Mouse (Mus musculus) layer of hippocampus, postnatal 25 days (tissue): Measurements from ENCODE around the gene Gsto1. TPM values are rescaled to one million over a fixed set of nuclear protein-coding genes. Genes with fewer than 3 reads are reported as not detected.
A peak's percentile ranks its signal among the peaks of the same experiment; 100 is the strongest.

Experiments used
- DNase-seq, 2 experiments: peaks; one replicate each; pipeline ENCODE4 v3.0.0; 2022; ENCODE audit warnings: mixed read lengths in 2 of 2, low spot score in 1 of 2; ENCODE audit errors: extremely low spot score in 1 of 2
- total RNA-seq, 2 experiments: library from RNA; stranded (reverse); gene quantifications; 2 replicates each; pipeline ENCODE4 v1.2.3; 2021

Gene Gsto1
- total RNA-seq, 2 experiments from 2014 or later, result 55.2 to 63.5 TPM

DNA sequence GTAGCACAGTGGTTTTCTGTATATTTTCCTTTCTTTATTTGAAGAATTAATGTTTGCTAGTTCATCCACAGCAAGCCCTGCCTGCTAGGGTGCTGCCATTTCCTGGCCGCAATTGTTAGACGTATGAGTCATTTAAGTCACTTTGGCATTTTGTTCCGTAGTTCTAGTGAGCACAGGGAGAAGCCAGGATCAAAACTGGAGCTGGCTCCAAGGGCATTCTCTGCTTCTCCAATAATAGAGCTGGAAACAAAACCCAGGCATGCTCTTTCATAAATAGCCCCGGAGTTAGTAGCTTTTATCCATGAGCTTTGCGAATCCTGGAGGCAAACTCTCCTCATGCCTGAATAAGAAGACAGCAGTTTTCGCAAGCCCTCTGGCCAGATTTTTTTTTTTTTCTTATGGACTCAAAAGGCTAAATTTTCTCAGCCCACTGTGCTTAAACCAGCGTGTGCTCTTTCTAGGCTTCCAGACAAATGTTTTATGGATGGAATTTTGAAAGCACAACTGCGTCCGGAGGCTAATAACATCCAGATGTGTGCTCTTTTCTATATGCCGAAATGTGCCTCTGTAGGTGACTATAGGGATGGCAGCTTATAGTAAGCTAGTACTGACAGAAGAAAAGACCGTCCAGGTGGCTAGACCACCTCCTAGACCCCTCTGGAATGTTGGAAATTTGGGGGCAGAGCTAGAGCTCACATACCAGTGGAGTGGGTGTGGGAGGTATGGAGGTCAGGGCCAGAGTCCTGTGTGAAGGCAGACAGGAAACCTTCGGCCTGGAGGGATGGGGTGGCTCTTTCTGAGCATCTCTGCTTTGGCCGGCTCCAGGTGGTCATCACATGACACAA, 597 bp upstream of the Gsto1 start:
- DNase-seq, result no peak

DNA sequence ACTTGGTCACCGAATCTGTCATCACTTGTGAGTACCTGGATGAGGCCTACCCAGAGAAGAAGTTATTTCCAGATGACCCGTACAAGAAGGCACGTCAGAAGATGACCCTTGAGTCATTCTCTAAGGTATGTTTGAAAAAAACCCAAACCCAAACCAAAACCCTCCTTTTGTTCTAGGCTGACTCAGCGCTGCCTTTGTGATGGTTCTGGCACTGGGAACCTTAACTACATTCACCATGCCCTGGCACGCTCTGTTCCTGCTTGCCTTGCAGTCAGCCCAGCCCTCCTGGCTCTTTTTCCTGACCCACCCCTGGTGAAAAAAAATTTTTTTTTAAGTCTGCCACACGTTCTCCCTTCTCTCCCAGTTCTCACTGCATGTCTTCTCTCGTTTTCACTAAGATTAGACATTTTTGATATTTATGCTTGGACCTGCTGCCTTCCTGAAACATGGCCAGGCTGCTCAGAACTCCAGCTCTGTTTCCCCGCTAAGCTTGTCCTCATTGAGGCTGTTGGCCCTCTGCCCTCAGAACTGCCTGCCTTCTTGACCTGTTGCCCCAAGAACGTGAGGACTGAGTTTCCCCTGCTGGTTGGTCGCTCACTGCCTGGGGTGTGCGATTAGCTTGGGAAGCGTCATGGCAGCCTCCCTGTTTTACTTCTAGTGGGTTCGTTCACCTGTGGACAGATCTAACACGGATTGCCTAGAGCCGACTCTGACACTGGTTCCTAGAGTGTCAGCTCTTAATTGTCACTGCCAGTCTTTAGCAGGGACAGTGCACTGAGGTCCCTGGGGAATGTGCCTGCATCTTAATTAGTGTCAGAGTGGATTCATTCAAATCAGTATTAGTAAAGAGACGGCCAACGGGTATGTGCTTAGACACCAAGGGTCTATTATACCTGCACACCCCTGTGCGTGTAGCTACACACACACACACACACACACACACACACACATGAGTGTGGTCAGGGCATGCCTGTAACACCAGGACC, 3.5 kb downstream of the Gsto1 start:
- no peak for DNase-seq

DNA sequence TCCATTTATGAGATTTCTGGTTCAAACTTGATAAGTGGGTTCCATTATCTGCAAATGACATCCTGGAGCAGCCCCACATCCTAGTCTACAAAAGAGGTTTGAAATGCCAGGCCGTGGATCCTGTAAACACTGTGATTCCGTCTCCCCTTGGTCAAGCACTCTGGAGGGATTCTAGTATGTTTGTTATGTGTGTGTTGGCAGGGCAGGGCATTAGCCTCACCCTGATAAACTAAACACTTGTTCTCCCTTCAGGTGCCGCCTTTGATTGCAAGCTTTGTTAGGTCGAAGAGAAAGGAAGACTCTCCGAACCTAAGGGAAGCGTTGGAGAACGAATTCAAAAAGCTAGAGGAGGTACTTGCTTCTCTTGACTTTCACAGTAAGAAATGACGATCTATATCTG, 4.4 kb downstream of the Gsto1 start:
- DNase-seq, result no peak

DNA sequence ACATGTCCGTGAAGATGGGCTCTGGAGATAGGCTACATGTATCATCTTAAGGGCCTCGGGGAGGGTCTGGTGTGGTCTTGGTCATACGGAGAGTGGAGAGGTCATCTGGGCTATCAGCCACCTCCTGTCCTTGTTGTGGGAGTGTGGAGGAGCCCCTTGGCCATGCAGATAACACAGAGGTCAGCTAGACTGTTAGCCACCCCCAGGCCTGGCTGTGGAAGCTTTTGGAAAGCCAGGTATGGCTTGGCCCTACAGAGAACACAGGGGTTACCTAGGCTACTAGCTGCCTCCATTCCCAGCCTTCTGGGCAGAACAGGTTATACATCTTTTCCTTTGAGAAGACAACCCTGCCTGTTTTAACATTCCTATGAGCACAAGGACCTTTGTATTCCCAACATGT, 7.8 kb downstream of the Gsto1 start:
- DNase-seq, result no peak

DNA sequence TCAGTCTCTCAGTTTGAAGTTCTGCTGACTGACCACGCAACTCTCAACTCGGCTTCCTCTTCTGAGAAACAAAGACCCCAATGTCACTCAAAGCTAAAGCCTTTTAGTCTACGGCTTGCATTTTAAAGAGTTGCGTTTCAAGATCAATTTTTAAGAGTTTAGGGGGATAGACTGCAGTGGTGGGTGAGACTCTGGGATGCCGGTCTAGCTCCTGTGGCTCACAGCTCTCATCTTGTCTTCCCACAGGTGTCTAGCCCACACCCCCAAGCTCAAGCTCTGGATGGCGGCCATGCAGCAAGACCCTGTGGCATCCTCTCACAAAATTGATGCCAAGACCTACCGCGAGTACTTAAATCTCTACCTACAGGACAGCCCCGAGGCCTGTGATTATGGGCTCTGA, 9.3 kb downstream of the Gsto1 start:
- DNase-seq, result no peak

DNA sequence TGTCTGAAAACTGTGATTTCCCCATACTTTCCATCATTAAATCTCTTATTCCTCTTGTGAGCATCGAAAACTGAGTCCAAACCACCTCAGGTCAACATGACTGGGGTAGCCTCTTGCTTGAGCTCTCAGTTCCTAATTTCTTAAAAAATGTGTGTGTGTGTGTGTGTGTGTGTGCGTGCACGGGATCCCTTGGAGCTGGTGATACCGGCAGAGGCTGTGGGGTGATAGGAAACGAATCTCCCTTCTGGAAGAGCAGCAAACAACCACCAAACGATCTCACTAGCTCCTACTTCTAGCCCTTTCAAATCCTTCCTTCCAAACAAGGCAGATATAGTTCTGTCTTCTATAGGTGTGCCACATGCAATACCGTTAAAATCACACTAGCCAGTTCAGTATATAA, 10.0 kb downstream of the Gsto1 start:
- DNase-seq, result no peak

DNA sequence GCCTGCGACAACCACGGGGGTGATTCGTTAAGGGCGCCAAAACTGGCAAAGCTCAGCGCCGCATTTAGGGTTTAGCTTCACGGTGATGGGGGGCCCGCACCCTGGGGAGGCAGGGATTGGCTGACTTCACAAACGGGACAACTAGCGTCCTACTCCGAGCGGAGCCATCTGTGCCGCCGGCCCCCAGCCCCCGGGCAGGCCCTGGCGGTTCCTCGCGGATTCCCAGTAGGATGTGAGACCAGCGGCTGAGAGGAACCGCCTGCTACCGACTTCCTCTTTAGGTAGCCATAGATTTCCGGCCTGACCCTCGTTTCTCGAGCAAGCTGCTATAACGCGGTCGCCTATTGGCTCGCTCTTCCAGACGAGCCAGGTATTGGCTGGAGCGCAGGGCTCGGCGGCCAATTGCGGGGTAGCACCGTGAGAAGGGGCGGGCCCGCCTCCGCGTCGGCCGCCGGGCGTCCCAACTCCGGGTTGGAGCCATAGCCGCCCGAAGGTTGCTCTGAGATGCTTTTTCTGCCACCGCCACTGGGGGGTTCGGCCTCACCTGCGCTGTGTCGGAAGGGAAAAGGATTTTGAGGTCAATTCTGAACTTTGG, 10.7 kb downstream of the Gsto1 start, which contains the start of gene Gsto2:
Gene Gsto2, plus strand, starts transcription at position 182 of the 595 bp plus-strand sequence.
- peak; percentile 80 to 84 for DNase-seq

DNA sequence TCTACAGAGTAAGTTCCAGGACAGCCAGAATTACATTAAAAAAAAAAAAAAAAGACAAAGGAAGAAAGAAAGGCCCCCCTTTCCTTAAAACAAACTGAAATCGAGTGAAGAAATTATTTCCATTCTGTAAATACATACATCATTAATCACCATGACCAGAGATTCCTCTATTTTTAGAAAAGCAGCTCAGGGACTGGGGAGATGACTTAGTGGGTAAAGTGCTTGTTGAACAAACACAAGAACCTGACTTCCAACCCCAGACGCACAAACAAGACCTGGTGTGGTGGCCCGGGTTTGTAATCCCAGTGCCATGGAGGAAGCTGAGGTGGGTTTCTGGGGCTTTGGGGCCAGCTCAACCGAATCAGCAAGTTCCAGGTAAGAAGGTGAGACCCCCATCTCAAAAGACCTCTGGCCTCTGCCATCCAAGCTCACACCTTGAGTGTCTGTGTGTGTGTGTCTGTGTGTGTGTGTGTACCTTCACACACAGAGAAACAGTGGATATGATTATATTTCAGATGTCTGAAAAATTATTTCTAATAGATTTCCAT, 12.9 kb downstream of the Gsto1 start:
- DNase-seq, result no peak

DNA sequence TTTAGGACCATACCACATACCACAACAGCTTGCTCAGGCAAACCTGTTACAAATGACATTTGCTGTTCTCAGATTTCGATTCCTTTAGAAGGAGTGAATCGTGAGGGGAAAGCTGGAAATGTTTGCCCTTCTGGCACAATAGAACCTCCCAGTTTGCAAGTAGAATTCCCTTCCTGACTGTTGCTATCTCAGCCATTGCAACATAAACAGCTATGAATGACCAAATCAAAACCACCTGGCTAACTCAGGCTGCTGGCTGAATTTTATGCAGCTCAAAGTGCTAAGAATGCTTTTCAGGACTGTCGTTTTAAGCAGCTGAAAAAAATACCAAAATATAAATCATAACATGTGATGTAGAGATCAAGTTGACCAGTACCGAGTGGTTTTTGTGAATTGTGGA, 14.2 kb downstream of the Gsto1 start:
- no peak for DNase-seq

DNA sequence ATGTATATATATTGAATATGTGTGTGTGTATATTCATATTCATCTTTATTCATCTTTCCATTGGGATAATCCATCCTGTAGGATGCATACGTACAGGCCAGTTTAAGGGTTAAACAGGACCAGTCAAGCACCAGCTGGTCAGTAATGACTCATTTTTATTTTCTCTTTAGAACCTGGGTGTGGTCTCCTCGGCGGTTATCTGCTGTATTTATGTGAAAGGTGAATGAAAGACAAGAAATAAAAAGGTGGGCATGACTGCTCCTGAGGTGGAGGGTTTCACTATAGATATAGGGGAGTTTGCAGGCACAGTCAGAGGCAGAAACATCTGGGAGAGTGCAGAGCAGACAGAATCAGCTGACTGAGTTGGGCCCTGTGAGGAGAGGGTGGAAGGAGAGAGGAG, 14.7 kb downstream of the Gsto1 start:
- DNase-seq, result no peak

DNA sequence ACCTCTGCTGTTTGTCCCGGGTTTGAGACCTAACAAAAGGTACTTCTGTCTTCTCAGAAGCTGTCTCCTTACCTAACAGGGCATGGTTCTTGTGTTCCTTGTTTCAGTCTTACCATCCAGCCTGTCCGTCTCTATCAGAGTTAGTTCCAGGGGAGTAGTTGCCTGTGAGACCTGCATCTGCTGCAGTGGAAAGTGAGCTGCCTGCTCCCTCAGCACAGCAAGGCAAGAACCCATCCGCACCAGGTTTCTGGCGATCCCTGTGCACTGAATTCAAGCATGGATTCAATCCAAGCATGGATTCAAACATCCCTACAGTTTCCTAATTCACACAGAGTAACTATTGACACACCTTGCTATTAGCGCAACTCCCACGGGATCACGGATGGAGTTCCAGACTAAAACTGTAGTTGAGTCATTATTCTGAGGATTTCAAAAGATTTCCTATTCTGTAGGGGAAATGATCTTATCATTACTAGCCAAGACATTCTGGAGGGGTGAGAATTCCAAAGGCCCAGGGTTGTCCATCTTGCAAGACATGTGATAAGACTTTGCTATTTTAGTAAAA, 15.4 kb downstream of the Gsto1 start:
- DNase-seq, result no peak

DNA sequence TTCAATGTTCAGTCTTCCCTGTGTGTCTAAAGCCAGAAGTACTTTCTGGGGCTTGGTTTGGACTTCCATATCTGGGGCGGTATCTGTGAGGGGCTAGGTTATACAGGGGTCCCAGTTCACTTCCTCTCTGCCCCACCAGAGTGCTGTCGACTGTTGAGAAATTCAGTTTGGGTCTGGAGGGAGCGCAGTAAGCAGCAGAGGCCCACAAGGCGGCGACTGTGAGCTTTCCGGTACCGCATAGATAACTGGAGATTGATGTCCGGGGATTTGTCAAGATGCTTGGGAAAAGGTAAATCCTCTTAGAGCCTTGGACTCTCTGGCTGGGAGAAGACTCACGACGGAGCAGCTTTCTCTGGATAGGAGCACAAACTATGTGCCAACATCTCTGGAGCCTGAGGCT, 16.7 kb downstream of the Gsto1 start:
- peak in 1 of 2 experiments; percentile 29 for DNase-seq

DNA sequence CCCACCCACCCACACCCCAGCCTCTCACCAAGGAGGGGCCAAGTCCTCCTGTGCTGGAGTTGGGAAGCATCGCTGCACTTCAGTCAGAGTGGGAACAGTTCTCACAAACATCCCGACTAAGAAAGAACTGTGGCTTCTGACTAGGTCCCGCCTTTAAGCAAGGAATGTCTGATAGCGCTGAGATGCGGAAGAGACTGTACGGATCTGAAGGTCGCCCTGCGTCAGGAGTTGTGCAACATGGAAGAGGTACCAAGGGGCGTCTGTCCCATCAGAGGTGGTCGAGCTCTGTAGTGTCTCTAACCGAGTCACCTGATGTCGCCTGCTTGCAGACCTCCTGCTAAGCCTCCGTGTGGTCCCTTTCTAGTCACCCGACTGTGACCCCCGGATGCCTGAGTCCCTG, 21.5 kb downstream of the Gsto1 start:
- DNase-seq, result no peak

DNA sequence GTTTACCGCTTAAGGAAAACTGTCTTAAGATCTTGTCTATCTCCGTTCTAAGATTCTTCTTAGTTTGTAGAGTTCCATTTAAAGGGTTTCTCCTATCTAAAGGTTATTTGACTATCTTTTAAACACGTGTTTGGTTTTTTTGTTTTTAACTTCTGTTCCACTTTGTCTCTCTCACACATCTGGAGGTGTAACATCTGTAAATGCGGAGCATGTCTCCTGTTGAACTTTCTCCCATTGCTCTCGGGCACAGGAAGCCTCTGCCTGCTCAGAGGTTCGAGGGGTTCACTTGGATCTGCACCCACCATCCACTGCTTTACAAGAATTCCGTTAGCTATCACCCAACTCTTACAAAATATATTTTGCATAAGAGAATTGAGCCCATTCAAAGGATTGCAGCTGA, 26.8 kb downstream of the Gsto1 start:
- DNase-seq, result no peak

DNA sequence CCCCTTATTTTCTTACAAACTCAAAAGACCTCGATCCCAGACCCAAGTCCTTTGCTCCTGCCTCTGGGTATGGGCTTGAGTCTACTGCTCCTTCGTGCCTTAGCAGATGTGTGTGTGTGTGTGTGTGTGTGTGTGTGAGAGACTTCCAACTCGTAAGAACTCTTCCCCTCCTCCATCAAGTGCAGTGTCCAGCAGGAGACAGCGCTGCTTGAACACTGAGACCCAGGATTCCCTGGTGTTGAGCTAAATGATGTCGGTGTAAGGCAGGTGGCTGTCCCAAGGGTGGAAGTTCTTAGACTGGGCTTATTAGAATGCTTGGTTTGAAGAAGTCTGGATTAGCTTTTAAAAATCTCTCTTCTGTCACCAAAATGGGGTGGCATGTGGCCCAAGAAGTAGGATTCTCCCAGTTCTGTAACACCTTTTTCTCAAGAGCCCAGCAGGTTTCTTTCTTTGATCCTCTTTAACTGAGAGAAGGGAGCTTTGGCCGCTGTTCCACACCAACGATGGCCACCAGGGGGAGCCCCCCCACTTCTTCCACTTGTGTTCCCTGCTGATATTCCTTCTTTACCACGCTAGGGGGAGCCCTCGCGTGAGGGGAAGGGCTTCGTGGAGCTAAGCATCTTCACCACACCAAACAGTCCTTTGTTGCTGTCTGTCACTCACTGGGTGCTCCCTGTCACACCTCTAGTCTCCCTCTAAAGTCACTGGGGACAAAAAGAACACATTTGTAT, 27.5 kb downstream of the Gsto1 start:
- DNase-seq, result peak; percentile 77 to 89

DNA sequence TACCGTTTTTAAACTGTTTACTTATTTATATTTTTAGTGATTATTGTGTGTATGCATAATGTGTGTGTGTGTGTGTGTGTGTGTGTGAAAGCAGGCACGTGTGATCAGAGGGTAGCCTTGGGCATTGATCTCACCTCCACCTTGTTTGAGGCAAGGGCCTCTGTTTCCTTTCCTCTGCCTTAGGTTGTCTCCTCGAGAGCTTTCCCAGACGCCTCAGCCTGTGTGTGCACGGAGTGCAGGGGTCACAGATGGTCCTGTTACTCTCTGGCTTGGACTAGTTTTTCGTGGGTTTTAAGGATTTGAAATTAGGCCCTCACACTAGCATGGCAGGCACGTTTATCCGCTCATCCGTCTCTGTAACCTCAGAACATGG, 28.1 kb downstream of the Gsto1 start:
- no peak for DNase-seq

DNA sequence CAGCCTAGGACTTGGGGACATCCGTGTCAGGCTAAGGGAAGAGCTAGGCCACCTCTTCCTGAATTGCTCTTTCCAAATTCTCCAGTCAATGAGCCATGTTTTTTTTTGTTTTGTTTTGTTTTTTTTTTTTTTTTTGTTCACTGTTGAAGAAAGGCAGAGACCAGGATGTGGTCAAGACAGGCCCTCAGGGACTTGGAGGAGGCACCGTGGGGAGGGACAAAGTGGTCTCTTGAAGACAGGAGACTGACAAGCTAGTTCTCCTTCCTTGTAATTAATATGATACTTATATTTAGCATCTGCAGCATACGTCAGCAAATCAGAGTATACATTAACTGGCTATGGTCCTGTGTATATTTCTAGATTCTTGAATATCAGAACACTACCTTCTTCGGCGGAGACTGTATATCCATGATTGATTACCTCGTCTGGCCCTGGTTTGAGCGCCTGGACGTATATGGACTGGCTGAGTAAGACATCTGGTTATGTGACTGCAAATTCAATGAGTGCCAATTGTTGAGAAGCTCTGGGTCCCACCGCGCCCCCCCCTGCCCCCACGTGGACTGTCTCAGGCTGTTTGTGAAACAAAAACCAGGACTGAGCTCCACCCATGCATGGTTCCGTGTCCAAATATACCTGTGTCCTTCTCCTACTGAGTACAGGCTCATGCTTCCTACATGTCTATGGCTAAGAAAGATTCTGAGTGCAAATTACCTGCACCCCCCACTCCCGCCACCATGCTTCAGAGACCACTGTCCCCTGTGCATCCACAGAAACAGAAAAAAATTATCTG, 29.7 kb downstream of the Gsto1 start:
- DNase-seq, result no peak

DNA sequence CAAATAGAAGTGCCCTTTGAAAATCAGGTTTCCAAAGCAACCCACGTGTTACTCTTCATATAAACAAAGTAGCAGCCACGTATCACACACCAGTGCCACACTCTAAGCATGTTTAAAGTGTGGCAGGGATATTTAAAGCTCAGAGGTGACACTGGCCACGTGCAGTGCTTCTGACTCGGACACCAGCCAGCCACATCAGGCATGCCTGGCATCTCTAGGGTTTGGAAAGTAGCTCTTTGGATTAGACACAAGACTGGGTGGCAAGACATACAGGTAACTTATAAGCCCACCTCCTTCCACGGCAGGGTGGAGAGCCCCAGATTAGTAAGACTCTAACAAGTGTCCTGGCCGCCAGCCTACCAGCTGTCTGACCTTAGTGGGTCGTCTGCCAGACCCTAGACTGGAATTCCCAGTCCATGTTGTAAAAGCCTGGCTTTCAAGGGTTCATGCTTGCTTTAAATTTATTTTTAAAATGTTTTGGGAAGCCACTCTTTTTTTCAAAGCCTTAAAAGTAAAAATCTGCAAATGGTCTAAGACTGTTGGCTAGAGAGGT, 30.5 kb downstream of the Gsto1 start:
- DNase-seq, result no peak

DNA sequence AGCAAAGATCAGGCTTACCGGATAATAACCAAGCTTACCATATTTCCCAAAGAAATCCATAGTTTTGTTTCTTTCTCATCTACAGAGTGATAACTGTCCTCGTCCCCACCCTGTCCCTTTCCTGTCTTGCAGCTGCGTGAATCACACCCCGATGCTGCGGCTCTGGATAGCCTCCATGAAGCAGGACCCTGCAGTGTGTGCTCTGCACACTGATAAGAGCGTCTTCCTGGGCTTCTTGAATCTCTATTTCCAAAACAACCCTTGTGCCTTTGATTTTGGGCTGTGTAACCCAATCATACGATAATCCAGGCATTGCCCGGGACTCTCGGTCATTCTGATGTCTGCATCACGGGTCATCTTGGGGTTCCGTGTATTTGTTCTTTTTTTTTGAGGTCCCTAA, 31.1 kb downstream of the Gsto1 start:
- no peak for DNase-seq
